Mouse (Mus musculus): ENCODE results near the gene Myocd. TPM values are rescaled to one million over a fixed set of nuclear protein-coding genes. Genes with fewer than 3 reads are reported as not detected.

Gene Myocd
- polyA plus RNA-seq, 1 experiment from 2014 or later: 1.3 TPM

- WGBS: 80% methylated on average over 5 of the region's 5 CpGs
- no peaks in the 10 kb centered on the region for H3K27me3 ChIP-seq (ENCODE audit: insufficient read depth, poor library complexity, severe bottlenecking)
- H3K36me3 ChIP-seq: no peaks in the 10 kb centered on the region
- H3K4me1 ChIP-seq (replicated peaks): peaks cover 23% of the 10 kb centered on the region
- no peak overlapping the region for H3K4me3 ChIP-seq
- H3K27ac ChIP-seq: no peak overlapping the region
- no peak for DNase-seq (ENCODE audit: low spot score)
- no peaks in the 10 kb centered on the region for H3K9me3 ChIP-seq
Observed at GRCm38 (mm10) chr11:65205306-65205705, 64.5 kb downstream of the Myocd start.

GRCm38 (mm10) chr11:65204651-65205050 lies 65.1 kb downstream of the Myocd start:
- no peaks in the 10 kb centered on the region for H3K9me3 ChIP-seq
- WGBS: 76% methylated on average over 13 of the region's 13 CpGs
- H3K4me1 ChIP-seq (replicated peaks): peaks cover 22% of the 10 kb centered on the region
- H3K27me3 ChIP-seq (ENCODE audit: insufficient read depth, poor library complexity, severe bottlenecking): no peaks in the 10 kb centered on the region
- H3K27ac ChIP-seq: no peak overlapping the region
- no peak for DNase-seq (ENCODE audit: low spot score)
- H3K4me3 ChIP-seq: no peak overlapping the region
- H3K36me3 ChIP-seq: no peaks in the 10 kb centered on the region

- peaks cover 17% of the 10 kb centered on the region for H3K4me1 ChIP-seq (replicated peaks)
- no peak for DNase-seq (ENCODE audit: low spot score)
- no peaks in the 10 kb centered on the region for H3K9me3 ChIP-seq
- no peaks in the 10 kb centered on the region for H3K36me3 ChIP-seq
- H3K27me3 ChIP-seq (ENCODE audit: insufficient read depth, poor library complexity, severe bottlenecking): no peaks in the 10 kb centered on the region
- WGBS: 86% methylated on average over 1 of the region's 1 CpGs
- H3K4me3 ChIP-seq: no peak overlapping the region
- H3K27ac ChIP-seq: no peak overlapping the region
Observed at GRCm38 (mm10) chr11:65203020-65203419, 66.8 kb downstream of the Myocd start.

GRCm38 (mm10) chr11:65202236-65202635 lies 67.6 kb downstream of the Myocd start:
- WGBS: 38% methylated on average over 5 of the region's 5 CpGs

GRCm38 (mm10) chr11:65198026-65198425 lies 71.8 kb downstream of the Myocd start:
- H3K9me3 ChIP-seq: no peaks in the 10 kb centered on the region
- no peak overlapping the region for H3K27ac ChIP-seq
- no peaks in the 10 kb centered on the region for H3K36me3 ChIP-seq
- H3K27me3 ChIP-seq (ENCODE audit: insufficient read depth, poor library complexity, severe bottlenecking): no peaks in the 10 kb centered on the region
- H3K4me1 ChIP-seq (replicated peaks): peaks cover 7% of the 10 kb centered on the region; the same call in 1 of the 2 replicates
- WGBS: 88% methylated on average over 3 of the region's 3 CpGs
- no peak overlapping the region for H3K4me3 ChIP-seq
- no peak for DNase-seq (ENCODE audit: low spot score)

More at GRCm38 (mm10) chr11:65202236-65202635, 67.6 kb downstream of the Myocd start:
- Histone ChIP-seq H3K9me3 (no peaks in the 10 kb centered on the region), H3K4me1 (replicated peaks) (peaks cover 17% of the 10 kb centered on the region), H3K36me3 (no peaks in the 10 kb centered on the region), H3K27ac (no peak overlapping the region), H3K4me3 (no peak overlapping the region), H3K27me3 (ENCODE audit: insufficient read depth, poor library complexity, severe bottlenecking) (no peaks in the 10 kb centered on the region)
- DNase-seq (ENCODE audit: low spot score): no peak

- H3K4me1 ChIP-seq (replicated peaks): peaks cover 7% of the 10 kb centered on the region; the same call in 1 of the 2 replicates
- no peak overlapping the region for H3K4me3 ChIP-seq
- H3K9me3 ChIP-seq: no peaks in the 10 kb centered on the region
- 5% methylated on average over 3 of the region's 3 CpGs for whole genome bisulfite sequencing
- no peaks in the 10 kb centered on the region for H3K36me3 ChIP-seq
- peak; percentile 57 for DNase-seq (ENCODE audit: low spot score)
- H3K27ac ChIP-seq: no peak overlapping the region
- H3K27me3 ChIP-seq (ENCODE audit: insufficient read depth, poor library complexity, severe bottlenecking): no peaks in the 10 kb centered on the region
Observed at GRCm38 (mm10) chr11:65197280-65197679, 72.5 kb downstream of the Myocd start.

- Histone ChIP-seq H3K27ac (no peak overlapping the region), H3K4me1 (replicated peaks) (no peaks in the 10 kb centered on the region), H3K4me3 (no peak overlapping the region), H3K36me3 (no peaks in the 10 kb centered on the region), H3K27me3 (ENCODE audit: insufficient read depth, poor library complexity, severe bottlenecking) (no peaks in the 10 kb centered on the region), H3K9me3 (no peaks in the 10 kb centered on the region)
- WGBS: 82% methylated on average over 12 of the region's 12 CpGs
- DNase-seq (ENCODE audit: low spot score): no peak
Observed at GRCm38 (mm10) chr11:65186974-65187373, 82.8 kb downstream of the Myocd start.

GRCm38 (mm10) chr11:65185114-65185513 lies 84.7 kb downstream of the Myocd start:
- no peaks in the 10 kb centered on the region for H3K27me3 ChIP-seq (ENCODE audit: insufficient read depth, poor library complexity, severe bottlenecking)
- H3K36me3 ChIP-seq: no peaks in the 10 kb centered on the region
- H3K9me3 ChIP-seq: no peaks in the 10 kb centered on the region
- no peak for DNase-seq (ENCODE audit: low spot score)
- H3K4me1 ChIP-seq (replicated peaks): no peaks in the 10 kb centered on the region
- WGBS: 98% methylated on average over 1 of the region's 1 CpGs
- H3K4me3 ChIP-seq: no peak overlapping the region
- H3K27ac ChIP-seq: no peak overlapping the region

GRCm38 (mm10) chr11:65170121-65170750 lies 99.6 kb downstream of the Myocd start:
- H3K36me3 ChIP-seq: no peaks in the 10 kb centered on the region
- H3K27me3 ChIP-seq (ENCODE audit: insufficient read depth, poor library complexity, severe bottlenecking): no peaks in the 10 kb centered on the region
- H3K4me3 ChIP-seq: no peak overlapping the region
- WGBS: 88% methylated on average over 4 of the region's 4 CpGs
- DNase-seq (ENCODE audit: low spot score): no peak
- H3K27ac ChIP-seq: no peak overlapping the region
- no peaks in the 10 kb centered on the region; the same call in 1 of the 2 replicates for H3K4me1 ChIP-seq (replicated peaks)
- no peaks in the 10 kb centered on the region for H3K9me3 ChIP-seq

- Histone ChIP-seq H3K36me3 (no peaks in the 10 kb centered on the region), H3K9me3 (no peaks in the 10 kb centered on the region), H3K27ac (peak within 1 kb of the TSS; percentile 89), H3K4me1 (replicated peaks) (peaks cover 17% of the 10 kb centered on the region), H3K4me3 (peak within 1 kb of the TSS; percentile 86), H3K27me3 (ENCODE audit: insufficient read depth, poor library complexity, severe bottlenecking) (peaks cover 16% of the 10 kb centered on the region)
- WGBS: 1% methylated on average over 27 of the region's 27 CpGs
- peak; percentile 81 for DNase-seq (ENCODE audit: low spot score)
Observed at GRCm38 (mm10) chr11:65162767-65163120, 107.0 kb downstream of the Myocd start, which contains the start of gene Arhgap44. Arhgap44 (minus strand) TSS chr11:65162961.

GRCm38 (mm10) chr11:65161881-65162766 lies 107.7 kb downstream of the Myocd start:
- no peaks in the 10 kb centered on the region for H3K36me3 ChIP-seq
- H3K4me3 ChIP-seq: peak overlapping the region; percentile 86
- 2% methylated on average over 49 of the region's 49 CpGs for WGBS
- DNase-seq (ENCODE audit: low spot score): no peak
- H3K27ac ChIP-seq: peak overlapping the region; percentile 89
- H3K9me3 ChIP-seq: no peaks in the 10 kb centered on the region
- H3K27me3 ChIP-seq (ENCODE audit: insufficient read depth, poor library complexity, severe bottlenecking): peaks cover 16% of the 10 kb centered on the region
- peaks cover 21% of the 10 kb centered on the region for H3K4me1 ChIP-seq (replicated peaks)

- Histone ChIP-seq H3K4me3 (peak overlapping the region; percentile 86), H3K27ac (0 out of 2 replicates have a peak overlapping the region, but pooled peaks have one; percentile 89), H3K27me3 (ENCODE audit: insufficient read depth, poor library complexity, severe bottlenecking) (peaks cover 16% of the 10 kb centered on the region), H3K36me3 (no peaks in the 10 kb centered on the region), H3K4me1 (replicated peaks) (peaks cover 21% of the 10 kb centered on the region), H3K9me3 (no peaks in the 10 kb centered on the region)
- 69% methylated on average over 7 of the region's 7 CpGs for WGBS
- no peak for DNase-seq (ENCODE audit: low spot score)
Observed at GRCm38 (mm10) chr11:65160991-65161880, 108.6 kb downstream of the Myocd start.
